Mouse (Mus musculus) spleen, embryonic (tissue): ENCODE measurements around the gene Col1a1.

Experiments used
- CTCF ChIA-PET: fragments of 350-600 bp; sonication (Branson Sonifier 250); formaldehyde crosslinking; loops from one replicate; lab custom pipeline; 2022; lab: Charles Lee

Col1a1 gene

DNA sequence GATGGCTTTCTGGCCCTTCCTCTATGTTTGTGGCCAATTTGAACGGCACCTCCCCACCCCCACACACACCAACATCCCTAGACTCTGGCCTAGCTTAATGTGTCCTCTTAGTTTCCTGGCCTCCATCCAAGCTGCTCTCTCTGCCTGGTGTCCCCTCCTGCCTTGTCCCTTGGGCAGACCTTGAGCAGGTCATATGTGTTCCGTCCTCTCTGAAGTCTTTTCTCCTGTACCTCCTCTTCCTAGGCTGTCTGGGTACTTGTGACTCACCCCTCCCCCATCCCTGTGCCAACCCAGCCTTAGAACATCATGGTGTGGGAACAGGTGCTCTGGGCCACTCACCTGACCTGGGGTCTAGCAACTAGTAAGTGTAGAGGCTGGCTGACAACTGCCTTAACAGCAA lies 38.9 kb downstream of the Col1a1 start:
- CTCF ChIA-PET = no interaction called here

DNA sequence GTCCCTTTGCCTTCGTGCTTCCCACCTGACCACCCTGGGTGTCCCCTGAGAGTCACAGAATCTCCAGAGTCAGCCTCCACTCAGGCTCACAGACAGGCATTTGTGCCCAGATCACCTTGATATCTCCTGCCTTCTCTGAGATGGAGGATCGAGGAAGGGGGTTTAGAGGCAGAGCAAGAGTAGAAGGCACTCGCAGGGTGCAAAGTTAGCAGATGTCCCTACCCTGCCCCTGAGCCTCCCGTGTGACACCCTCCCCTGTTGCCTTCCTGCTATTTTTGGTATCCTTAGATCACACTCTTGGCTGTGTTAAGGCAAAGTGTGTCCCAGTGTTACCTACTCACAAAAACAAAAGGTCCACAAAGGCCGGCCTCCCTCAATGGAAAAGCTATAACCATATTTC lies 40.2 kb downstream of the Col1a1 start, which contains the start of gene Sgca:
Gene Sgca (minus strand): TSS at position 129 of the 400 bp plus-strand sequence.
- CTCF ChIA-PET = interaction anchor here (0.6 kb wide), 1 partner anchor 11 kb away, joined by 3 read pairs; no protein-coding TSS in a partner anchor

DNA sequence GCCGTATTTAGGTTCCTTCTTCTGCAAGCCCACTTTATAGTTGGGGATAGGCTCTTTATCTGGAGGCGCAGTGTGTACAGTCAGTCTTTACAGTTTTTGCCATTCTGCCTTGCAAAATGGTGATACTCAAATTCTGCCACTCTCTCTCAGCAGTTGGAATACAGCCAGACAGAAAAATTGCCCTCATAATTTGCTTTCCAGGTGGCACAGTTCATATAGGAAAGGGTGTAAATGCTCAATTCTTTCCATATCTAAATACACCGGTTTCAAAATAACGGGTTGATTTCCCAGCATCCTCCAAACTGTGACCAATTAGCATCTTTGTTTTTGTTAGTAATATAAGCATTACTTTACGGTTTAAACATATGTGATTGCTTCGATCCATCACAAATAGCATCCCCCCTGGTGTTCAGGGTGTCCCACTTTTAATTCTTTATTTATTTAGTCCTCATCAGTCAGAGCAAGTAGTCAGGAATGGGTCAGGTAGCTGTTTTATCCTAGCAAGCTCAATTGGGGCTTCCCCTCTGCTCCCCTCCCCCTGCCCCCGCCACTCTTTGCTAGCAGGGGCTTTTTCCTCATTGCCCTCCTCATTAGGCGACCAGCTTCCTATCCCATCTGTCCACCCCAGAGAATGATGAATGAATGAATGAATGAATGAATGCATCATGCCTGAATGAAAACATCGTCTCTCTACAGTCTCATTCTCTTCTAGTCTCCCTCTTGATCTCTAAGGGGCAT lies 42.3 kb downstream of the Col1a1 start:
- CTCF ChIA-PET = no interaction called here

DNA sequence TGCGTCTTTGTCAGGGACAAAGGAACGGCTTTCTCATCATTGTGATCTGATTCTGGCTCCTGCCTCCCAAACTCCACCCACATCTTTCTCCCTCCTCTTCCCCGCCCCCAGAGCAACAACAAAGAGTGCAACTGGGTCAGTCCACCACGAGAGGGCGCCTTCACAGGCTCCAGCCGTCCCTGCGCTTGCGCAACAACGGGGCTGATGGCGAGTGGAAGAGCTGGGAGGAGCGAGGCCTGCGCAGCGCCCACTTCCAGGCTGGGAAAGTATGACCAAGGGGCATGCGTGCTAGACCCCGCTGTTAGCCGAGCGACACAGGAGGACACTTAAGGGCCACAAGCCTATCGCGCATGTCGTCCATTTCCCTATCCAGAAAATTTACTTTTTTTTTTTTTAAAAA lies 42.9 kb downstream of the Col1a1 start:
- CTCF ChIA-PET = interaction anchor here (0.6 kb wide), 1 partner anchor 8 kb away, joined by 3 read pairs; no protein-coding TSS in a partner anchor

DNA sequence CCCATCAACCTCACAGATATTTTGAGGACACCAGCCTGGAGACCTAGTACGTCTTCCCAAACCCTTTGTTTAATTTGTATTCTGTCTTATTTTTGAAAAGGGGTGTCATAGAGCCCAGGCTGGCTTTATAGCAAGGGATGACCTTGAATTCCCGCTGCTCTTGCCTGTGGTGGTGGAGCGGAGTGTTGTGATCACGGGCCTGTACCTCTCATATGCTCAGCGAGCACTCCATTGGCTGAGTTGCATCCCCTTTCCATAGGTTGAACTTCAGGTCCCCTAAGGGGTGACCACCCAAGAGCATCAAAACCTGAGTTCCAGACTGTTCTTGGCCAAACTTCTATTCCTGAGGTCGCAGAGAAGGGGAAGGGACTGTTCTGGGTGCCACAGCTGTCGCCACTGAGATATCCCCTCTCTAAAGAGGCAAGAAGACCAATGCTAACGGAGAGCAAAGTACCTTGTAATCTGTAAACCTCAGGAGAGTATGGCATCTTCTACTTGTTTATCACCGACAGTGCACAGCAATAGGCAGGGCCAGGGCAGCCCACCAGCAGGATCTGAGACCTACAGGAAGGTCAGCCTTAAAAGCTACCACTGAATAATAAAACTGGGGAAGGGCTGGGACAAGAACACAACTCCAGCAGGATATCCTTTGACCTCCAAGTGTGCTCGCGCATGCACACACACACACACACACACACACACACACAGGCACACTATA lies 43.6 kb downstream of the Col1a1 start:
- CTCF ChIA-PET = interaction anchor here (0.6 to 0.7 kb wide), 2 partner anchors 7 to 21 kb away, joined by 3 to 6 read pairs; no protein-coding TSS in a partner anchor

DNA sequence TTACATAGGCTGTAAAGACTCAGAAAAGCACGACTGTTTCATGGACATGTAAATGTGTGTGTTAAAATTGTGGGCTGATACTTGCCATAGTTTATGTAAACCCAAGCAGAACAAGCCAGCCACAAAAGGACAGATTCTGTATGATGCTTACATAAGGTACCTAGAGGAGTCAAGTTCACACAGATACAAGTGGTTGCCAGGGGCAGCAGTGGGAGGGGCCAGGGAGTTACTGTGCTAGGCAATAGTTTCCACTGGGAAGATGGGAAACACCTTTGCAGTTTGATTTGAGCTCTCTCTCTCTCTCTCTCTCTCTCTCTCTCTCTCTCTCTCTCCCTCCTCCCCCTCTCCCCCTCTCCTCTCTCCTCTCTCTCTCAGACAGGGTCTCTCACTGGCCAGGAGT lies 49.1 kb downstream of the Col1a1 start:
- CTCF ChIA-PET = interaction anchor here (0.6 kb wide), 1 partner anchor 23 kb away, joined by 3 read pairs; no protein-coding TSS in a partner anchor

DNA sequence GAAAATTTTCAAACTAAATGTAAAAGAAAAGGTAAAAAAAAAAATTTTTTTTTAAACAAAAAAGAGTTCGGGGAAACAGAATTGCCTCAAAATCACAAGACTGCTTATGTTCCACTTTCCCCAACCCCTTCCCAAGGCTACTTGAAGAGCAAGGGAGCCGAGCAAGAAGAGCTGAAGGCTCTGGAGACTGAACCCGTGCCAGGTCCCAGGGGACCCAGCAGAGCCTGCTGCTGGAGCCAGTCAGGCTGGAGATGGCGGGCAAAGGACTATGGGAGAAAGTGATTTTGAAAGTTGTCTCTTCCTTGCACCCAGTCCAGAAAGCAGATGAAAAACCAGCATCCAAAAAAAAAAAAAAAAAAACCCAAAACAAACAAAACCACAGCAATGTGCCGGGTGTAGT lies 49.8 kb downstream of the Col1a1 start:
- CTCF ChIA-PET = interaction anchor here (0.6 to 1.5 kb wide), 2 partner anchors 15 to 16 kb away, joined by 3 to 4 read pairs; no protein-coding TSS in a partner anchor

DNA sequence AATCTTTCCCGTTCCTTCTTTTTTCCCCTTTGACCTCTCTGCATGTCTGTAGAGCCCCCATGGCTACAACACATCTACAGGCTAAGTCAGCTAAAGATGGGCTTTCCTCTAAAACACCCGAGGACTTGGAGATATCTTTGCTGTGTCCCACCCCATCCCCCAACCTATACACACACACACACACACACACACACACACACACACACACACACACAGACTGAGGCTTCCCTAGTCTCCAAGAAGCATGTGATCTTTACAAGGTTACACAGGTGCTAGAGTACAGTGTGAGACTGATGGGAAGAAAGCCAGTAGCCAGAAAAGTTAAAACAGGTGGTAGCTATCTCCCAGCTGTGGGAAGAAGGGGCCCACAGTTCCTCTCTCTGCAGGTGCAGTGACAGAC lies 50.4 kb downstream of the Col1a1 start:
- CTCF ChIA-PET = interaction anchor here (0.6 to 1.5 kb wide), 3 partner anchors 7 to 16 kb away, joined by 3 to 4 read pairs (median 3); no protein-coding TSS in a partner anchor

DNA sequence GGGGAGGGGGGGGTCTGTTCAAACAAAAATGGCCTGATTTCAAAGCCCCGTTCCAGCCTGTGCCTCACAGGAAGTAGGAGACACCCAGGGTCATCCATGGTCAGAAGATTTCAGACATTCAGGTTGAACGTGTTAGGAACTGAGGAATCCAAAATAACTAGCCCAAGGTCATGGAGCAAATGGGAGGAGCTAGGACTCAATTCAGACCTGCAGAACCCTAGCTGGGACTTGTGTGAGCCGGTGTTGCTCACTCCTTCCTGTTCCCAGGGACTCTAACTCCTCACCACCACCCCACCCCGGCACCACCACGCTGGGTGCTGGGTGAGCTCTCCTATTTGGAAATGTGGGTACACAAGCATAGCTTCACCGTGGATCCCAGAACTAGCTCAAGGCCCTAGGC lies 51.3 kb downstream of the Col1a1 start:
- CTCF ChIA-PET = interaction anchor here (0.5 to 1.5 kb wide), 4 partner anchors 8 to 20 kb away, joined by 3 to 4 read pairs (median 3); no protein-coding TSS in a partner anchor

DNA sequence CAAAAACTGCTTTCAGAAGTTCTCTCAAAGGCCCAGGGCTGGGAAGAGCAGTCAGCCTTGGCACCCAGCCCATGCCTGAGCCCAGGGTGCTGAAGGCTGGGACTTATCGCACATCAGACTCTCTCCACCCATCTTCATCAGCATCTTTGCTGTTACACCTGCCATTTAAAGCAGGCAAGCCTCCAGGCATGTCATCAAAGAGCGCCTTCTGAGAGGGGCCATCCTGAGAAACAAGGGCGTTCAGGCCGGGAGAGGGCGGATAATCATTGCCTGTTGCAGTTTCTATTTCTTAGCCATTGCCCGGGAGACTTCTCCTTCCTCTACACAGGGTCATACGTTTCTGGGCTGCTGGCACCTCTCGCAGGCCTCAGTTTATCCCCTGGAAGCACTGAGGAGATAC lies 51.8 kb downstream of the Col1a1 start:
- CTCF ChIA-PET = no interaction called here

DNA sequence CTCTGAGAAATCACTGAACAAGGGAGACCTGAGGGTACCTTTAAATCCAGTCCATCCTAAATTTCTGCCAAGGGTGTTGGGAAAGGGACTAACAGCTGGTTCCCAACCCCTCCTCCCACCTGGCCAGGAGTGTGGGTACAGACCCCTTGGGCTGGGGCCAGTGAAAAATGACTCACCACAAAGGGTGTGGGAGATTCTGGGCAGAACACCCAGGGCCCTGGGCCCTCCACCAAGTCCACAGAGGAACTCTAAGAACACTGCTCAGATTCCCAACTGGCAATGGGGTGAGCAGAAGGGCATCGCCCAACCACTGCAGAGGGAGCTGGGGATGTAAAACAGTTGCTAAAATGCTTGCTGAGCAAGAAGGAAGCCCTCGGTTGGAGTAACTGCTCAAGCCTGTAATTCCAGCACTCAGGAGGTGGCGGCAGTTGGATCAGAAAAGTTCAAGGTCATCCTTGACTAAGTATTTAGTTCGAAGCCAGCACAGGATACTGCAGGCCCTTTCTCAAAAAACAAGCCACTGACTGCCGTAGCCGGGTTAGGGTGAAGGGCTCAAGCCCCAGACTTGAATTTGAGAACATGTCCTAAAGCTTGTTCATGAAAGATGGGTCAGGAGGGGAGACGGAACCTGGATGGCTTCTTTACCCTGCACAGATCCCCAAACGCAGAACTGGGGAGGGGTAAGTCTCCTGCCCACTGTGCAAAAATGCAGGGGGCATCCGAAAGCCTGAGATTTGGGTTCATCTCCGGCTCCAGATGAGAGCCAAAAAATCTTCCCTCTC lies 52.9 kb downstream of the Col1a1 start:
- CTCF ChIA-PET = interaction anchor here (0.9 kb wide), 1 partner anchor 12 kb away, joined by 6 read pairs; no protein-coding TSS in a partner anchor

DNA sequence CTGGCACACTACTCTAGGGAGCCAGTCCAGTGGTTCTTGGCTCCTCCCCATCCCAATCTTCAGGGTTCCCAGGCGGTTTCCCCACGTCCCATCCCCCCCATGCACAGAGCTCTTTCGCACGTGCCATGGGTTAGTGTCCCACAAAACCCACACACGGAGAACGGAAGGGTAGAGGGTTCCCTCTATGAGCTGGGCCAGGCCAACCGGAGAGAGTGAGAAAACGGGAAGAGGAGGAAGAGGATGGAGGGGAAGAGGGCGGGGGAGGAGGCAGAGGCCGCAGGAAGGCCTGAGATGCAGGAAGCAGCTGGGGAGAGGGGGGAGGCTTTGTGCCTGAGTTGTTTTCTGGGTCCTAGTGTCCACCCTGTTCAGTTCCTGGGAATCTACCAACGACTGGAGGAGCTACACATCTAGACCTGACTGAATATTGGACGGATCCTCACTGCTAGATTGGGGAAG lies 53.6 kb downstream of the Col1a1 start:
- CTCF ChIA-PET = interaction anchor here (0.9 kb wide), 1 partner anchor 11 kb away, joined by 6 read pairs; no protein-coding TSS in a partner anchor

DNA sequence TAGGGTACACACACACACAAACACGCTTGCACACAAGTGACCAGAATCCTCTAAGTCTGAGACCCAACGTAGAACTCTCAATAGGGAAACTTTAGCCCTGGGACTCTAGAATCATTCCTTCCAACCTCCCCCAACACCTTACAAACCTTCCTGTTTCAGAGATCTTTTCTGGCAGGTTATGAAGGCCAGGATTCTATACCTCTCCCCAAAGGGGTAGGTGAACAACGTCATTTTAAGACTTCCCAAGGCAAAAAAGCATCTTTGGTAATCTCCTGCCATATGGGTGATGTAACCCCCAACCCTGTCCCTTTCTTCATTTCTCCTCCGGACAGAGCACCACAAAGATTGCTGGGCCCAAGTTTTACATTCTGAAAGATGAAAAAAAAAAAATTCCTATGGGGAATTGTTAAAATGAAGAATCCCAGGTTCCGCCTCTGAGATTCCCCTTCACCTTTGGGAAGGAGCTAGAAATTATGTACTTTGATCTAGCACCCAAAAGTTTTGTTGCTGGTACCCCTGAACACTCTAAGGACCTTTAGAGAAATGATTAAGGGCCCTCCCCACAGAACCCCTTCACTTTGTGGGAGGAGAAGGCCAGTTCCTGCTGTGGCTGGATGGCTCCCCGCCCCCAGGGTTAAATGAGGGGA lies 54.2 kb downstream of the Col1a1 start:
- CTCF ChIA-PET = interaction anchor here (0.6 to 0.7 kb wide), 2 partner anchors 11 to 17 kb away, joined by 3 to 5 read pairs; no protein-coding TSS in a partner anchor

DNA sequence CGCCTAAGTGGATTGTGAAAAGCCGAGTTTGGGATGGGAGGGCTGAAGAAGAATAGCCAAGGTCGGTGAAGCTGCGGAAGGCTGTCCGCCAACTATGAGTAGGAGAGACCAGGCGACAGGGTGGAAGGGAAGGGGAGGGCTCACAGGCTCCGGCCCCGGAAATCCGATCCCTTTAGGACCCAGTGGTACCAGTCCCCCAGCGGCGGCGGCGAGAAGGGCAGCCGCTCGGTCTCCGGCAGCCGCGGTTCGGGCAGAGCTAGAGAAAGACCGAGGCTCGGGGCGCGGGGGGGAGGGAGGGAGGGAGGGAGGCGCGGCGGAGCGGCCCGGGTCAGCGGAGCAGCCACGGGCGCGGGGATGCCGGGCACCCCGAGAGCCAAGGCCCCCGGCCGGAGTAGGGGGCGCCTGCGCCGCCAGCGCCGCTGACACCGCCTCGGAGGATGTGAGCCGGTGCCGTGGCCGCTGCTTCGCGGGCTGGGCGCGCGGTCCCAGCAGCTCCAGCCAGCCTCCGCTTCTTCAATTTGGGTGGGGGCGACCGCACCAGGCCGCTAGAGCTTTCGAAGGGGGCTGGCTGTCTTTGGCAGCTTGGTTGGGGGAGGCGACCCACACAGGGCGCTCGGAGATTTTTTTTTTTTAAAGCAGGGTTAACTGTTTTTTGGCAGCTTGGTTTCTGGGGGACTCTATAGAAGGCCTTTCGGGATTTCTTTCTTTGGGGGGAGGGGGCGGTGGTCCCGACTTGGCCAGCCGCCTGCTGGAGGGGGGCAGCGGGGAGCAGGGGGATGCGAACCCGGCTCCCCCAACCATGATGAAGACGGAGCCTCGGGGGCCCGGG lies 54.9 kb downstream of the Col1a1 start, which contains the start of gene Ppp1r9b:
Gene Ppp1r9b (plus strand): TSS at position 287 of the 829 bp plus-strand sequence.
- CTCF ChIA-PET = interaction anchor here (0.6 to 0.8 kb wide), 3 partner anchors 10 to 18 kb away, joined by 3 to 5 read pairs (median 5); no protein-coding TSS in a partner anchor

DNA sequence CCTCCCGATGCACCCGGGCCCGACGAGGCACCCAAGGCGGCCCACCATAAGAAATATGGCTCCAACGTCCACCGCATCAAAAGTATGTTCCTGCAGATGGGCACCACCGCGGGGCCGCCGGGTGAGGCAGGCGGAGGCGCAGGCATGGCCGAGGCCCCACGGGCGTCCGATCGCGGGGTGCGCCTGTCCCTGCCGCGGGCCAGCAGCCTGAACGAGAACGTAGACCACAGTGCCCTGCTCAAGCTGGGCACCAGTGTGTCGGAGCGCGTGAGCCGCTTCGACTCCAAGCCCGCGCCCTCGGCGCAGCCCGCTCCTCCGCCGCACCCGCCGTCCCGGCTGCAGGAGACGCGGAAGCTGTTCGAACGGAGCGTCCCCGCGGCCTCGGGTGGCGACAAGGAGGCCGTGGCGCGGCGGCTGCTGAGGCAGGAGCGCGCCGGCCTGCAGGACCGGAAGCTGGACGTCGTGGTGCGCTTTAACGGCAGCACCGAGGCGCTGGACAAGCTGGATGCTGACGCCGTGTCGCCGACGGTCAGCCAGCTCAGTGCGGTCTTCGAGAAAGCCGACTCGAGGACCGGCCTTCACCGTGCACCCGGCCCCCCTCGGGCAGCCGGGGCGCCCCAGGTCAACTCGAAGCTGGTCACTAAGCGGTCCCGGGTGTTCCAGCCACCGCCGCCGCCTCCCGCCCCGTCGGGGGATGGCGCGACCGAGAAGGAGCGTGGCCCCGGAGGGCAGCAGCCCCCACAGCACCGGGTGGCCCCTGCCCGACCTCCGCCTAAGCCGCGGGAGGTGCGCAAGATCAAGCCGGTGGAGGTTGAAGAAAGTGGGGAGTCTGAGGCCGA lies 55.8 kb downstream of the Col1a1 start:
- CTCF ChIA-PET = interaction anchor here (0.8 kb wide), 1 partner anchor 9 kb away, joined by 5 read pairs; no protein-coding TSS in a partner anchor

DNA sequence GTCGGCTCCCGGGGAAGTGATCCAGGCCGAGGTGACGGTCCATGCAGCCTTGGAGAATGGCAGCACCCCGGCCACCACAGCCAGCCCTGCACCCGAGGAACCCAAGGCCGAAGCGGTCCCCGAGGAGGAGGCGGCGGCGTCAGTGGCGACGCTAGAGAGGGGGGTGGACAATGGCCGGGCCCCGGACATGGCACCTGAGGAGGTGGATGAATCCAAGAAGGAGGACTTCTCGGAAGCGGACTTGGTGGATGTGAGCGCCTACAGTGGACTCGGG lies 56.4 kb downstream of the Col1a1 start:
- CTCF ChIA-PET = no interaction called here

DNA sequence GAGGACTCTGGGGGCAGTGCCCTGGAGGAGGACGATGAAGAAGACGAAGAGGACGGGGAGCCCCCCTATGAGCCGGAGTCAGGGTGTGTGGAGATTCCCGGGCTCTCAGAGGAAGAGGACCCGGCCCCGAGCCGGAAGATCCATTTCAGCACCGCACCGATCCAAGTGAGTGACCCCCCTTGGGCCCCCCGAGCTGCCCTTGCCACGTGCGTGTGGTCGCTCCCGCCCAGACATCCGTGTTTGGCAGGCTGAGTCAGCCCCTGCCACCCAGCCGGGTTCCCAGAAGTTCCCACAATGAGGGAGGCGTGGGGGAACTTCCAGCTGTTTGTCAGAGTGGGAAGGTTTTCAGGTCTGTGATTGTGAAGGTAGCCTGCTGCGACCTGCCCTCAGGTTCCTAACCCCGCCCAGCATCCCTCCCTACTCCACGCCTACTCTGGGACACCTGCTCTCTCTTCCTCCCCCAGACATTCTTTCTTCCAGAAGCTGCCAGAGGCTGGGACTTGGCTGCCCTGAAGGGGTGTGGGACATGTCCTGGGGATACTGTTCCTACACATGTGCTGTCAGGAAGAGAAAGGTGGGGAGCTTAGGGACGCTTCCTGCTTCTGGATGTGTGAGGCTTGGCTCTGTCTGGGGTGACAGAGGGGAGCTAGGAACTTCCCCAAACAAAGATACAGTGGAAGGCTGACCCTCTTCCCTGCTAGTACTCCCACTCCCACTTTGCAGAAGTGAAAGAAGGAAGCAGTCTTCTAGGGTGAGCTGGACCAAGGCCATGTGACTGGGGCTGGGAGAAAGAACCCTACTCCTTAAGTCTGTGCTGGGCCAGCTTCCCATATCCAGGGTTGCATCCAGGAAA lies 57.0 kb downstream of the Col1a1 start:
- CTCF ChIA-PET = no interaction called here
